Mouse (Mus musculus) v-Abl transformed pro-B cells (cell line): Measurements from ENCODE around the gene Rac3.
"Not testable (repeated sequence)": the region's sequence is repeated elsewhere in the genome, so short reads cannot be mapped to it uniquely, and the experiment has no call there.

ENCODE experiments used
- in situ Hi-C, 2 experiments: fragments of 400-800 bp; cut with MboI; formaldehyde crosslinking; loops; one replicate each; pipeline ENCODE4 v1.15.1; 2025; ENCODE audit not compliant: unreplicated experiment in 2 of 2

Gene Rac3

GRCm38 (mm10) chr11:120763121-120763999 lies 42.1 kb downstream of the Rac3 start:
- in situ Hi-C loops, result not testable (repeated sequence)

- in situ Hi-C loops, result not testable (repeated sequence)
Measured at GRCm38 (mm10) chr11:120767023-120767422, 45.8 kb downstream of the Rac3 start.

- in situ Hi-C loops, result no loop called here
Measured at GRCm38 (mm10) chr11:120768206-120768605, 46.9 kb downstream of the Rac3 start.

- in situ Hi-C loops, result loop anchor here (5.0 to 10.0 kb wide), 3 partner anchors 45 to 288 kb away; partner anchors contain the start of genes Mrpl12 (in 2 of the 2), Dcxr (in 1 of the 2) and Sirt7 (in 1 of the 2)
Measured at GRCm38 (mm10) chr11:120772749-120773148, 51.5 kb downstream of the Rac3 start.
